Mouse (Mus musculus): ENCODE results near the gene Rita1. TPM values are rescaled to one million over a fixed set of nuclear protein-coding genes. Genes with fewer than 3 reads are reported as not detected.

The Rita1 gene
- polyA plus RNA-seq, 1 experiment from 2014 or later, result 16.8 TPM

DNA sequence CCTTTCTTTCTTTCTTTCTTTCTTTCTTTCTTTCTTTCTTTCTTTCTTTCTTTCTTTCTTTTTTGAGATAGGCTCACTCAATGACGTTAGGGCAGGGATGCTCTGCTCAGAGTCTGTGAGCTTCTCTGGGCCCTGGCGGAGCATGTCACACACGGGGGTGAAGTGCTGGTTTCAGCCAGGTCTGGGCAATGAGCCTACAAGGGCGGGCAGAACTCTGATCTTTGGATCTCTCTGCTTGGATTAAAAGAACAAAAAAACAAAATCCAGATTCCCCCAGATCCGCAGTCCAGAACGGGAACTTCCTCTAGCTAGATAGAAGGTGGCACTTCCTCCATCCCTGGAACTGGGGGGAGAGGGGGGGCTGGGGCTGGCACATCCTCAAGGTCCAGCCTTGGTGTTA, 33.5 kb upstream of the Rita1 start:
- H3K27me3 ChIP-seq, result peaks cover 54% of the 10 kb centered on the region
- no peak overlapping the region for H3K27ac ChIP-seq
- no peak overlapping the region for H3K9ac ChIP-seq
- no peak overlapping the region for H3K4me3 ChIP-seq
- H3K4me1 ChIP-seq, result peaks cover 10% of the 10 kb centered on the region
- no peaks in the 10 kb centered on the region for H3K9me3 ChIP-seq (replicated peaks)
- no peak overlapping the region for H3K4me2 ChIP-seq (replicated peaks)
- no peak for ATAC-seq (ENCODE audit: low FRiP score)
- no peaks in the 10 kb centered on the region for H3K36me3 ChIP-seq
- 72% methylated on average over 6 of the region's 6 CpGs for WGBS

DNA sequence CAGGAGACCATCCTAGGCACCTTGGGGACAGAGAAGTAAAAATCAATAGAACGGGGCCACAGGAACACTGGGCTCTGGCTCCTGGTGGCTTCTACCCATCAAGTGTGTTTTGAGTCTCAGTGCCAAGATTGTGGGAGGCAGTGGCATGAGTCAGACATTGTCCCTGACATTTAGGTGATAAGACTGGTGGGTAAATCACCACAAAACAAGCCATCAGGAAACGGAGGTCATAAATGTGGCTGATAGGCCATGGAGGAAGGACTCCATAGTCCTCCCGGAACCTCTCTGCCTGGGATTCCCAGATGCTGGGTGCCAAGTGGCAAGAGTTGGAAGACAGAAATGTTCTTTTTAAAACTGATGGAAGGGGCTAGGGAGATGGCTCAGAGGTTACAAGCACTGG, 31.8 kb upstream of the Rita1 start:
- H3K36me3 ChIP-seq, result no peaks in the 10 kb centered on the region
- H3K9ac ChIP-seq, result no peak overlapping the region
- WGBS, result 84% methylated on average over 3 of the region's 3 CpGs
- peaks cover 8% of the 10 kb centered on the region for H3K4me1 ChIP-seq
- H3K9me3 ChIP-seq (replicated peaks), result no peaks in the 10 kb centered on the region
- no peak overlapping the region for H3K4me3 ChIP-seq
- ATAC-seq (ENCODE audit: low FRiP score), result no peak
- no peak overlapping the region for H3K27ac ChIP-seq
- no peak overlapping the region for H3K4me2 ChIP-seq (replicated peaks)
- peaks cover 38% of the 10 kb centered on the region for H3K27me3 ChIP-seq

GRCm38 (mm10) chr5:120643365-120644085, 31.1 kb upstream of the Rita1 start:
- no peak overlapping the region for H3K4me3 ChIP-seq
- ATAC-seq (ENCODE audit: low FRiP score), result no peak
- no peak overlapping the region for H3K9ac ChIP-seq
- peaks cover under 1% of the 10 kb centered on the region for H3K4me1 ChIP-seq
- peaks cover 31% of the 10 kb centered on the region for H3K27me3 ChIP-seq
- no peak overlapping the region for H3K4me2 ChIP-seq (replicated peaks)
- no peaks in the 10 kb centered on the region for H3K9me3 ChIP-seq (replicated peaks)
- no peak overlapping the region for H3K27ac ChIP-seq
- 78% methylated on average over 14 of the region's 14 CpGs for WGBS
- H3K36me3 ChIP-seq, result no peaks in the 10 kb centered on the region

DNA sequence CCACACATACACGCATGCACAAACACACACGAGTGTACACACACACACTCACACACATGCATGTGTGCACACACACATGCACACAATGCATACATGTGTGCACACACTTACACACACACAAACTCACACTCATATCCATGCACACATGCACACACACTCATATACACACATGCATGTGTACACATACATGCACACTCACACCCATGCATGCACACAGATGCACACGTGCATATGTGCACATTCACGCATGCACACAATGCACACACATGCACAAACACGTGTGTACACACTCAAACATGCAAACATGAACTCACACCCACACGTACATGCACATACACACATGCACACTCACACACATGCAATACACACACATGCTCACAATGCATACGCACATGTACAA, 27.7 kb upstream of the Rita1 start:
- no peaks in the 10 kb centered on the region for H3K36me3 ChIP-seq
- no peak for ATAC-seq (ENCODE audit: low FRiP score)
- no peak overlapping the region for H3K4me3 ChIP-seq
- no peaks in the 10 kb centered on the region for H3K4me1 ChIP-seq
- WGBS, result 88% methylated on average over 7 of the region's 7 CpGs
- H3K4me2 ChIP-seq (replicated peaks), result no peak overlapping the region
- H3K9me3 ChIP-seq (replicated peaks), result no peaks in the 10 kb centered on the region
- H3K27ac ChIP-seq, result no peak overlapping the region
- peaks cover 5% of the 10 kb centered on the region; the same call in 1 of the 2 replicates for H3K27me3 ChIP-seq
- H3K9ac ChIP-seq, result no peak overlapping the region

DNA sequence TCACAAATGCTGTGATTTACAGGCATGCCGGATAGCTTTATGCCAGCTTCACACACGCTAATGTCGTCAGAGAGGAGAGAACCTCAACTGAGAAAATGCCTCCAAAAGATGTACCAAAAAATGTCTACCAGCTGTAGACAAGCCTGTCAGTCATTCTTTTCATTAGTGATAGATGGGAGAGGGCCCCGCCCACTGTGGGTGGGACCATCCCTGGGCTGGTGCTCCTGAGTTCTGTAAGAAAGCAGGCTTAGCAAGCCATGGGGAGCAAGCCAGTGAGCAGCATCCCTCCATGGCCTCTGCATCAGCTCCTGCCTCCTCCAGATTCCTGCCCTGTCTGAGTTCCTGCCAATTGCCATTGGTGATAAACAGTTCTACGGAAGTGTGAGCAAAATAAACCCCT, 23.2 kb upstream of the Rita1 start:
- Histone ChIP-seq H3K27me3 (peaks cover 17% of the 10 kb centered on the region; the same call in 1 of the 2 replicates), H3K9me3 (replicated peaks) (peaks cover 3% of the 10 kb centered on the region; the same call in 1 of the 2 replicates), H3K36me3 (no peaks in the 10 kb centered on the region), H3K9ac (no peak overlapping the region), H3K4me1 (peaks cover 5% of the 10 kb centered on the region; the same call in 1 of the 2 replicates), H3K4me2 (replicated peaks) (no peak overlapping the region), H3K27ac (no peak overlapping the region), H3K4me3 (no peak overlapping the region)
- WGBS, result 89% methylated on average over 5 of the region's 5 CpGs
- no peak for ATAC-seq (ENCODE audit: low FRiP score)

- H3K27ac ChIP-seq, result no peak overlapping the region
- H3K9ac ChIP-seq, result no peak overlapping the region
- peaks cover 5% of the 10 kb centered on the region; the same call in 1 of the 2 replicates for H3K4me1 ChIP-seq
- H3K36me3 ChIP-seq, result no peaks in the 10 kb centered on the region
- WGBS, result 46% methylated on average over 5 of the region's 5 CpGs
- peaks cover 3% of the 10 kb centered on the region; the same call in 1 of the 2 replicates for H3K9me3 ChIP-seq (replicated peaks)
- ATAC-seq (ENCODE audit: low FRiP score), result no peak
- no peak overlapping the region for H3K4me3 ChIP-seq
- peaks cover 25% of the 10 kb centered on the region for H3K27me3 ChIP-seq
- H3K4me2 ChIP-seq (replicated peaks), result no peak overlapping the region
Observed at GRCm38 (mm10) chr5:120634860-120635259, 22.5 kb upstream of the Rita1 start.

- WGBS, result 59% methylated on average over 9 of the region's 9 CpGs
- Histone ChIP-seq H3K27me3 (peaks cover 30% of the 10 kb centered on the region), H3K4me3 (no peak within 1 kb of the TSS), H3K4me1 (peaks cover 5% of the 10 kb centered on the region; the same call in 1 of the 2 replicates), H3K36me3 (no peaks in the 10 kb centered on the region), H3K9ac (no peak within 1 kb of the TSS), H3K4me2 (replicated peaks) (no peak within 1 kb of the TSS), H3K27ac (no peak within 1 kb of the TSS), H3K9me3 (replicated peaks) (peaks cover 3% of the 10 kb centered on the region; the same call in 1 of the 2 replicates)
- ATAC-seq (ENCODE audit: low FRiP score), result no peak
Observed at GRCm38 (mm10) chr5:120634131-120634530, 21.7 kb upstream of the Rita1 start, which contains the start of gene Cfap73. TSS of gene Cfap73 (minus strand) at chr5:120634235.

GRCm38 (mm10) chr5:120631892-120632291, 19.5 kb upstream of the Rita1 start:
- ATAC-seq (ENCODE audit: low FRiP score), result no peak
- no peak overlapping the region for H3K4me2 ChIP-seq (replicated peaks)
- 84% methylated on average over 5 of the region's 5 CpGs for WGBS
- H3K4me1 ChIP-seq, result peaks cover 17% of the 10 kb centered on the region
- H3K9me3 ChIP-seq (replicated peaks), result peaks cover 3% of the 10 kb centered on the region; the same call in 1 of the 2 replicates
- H3K4me3 ChIP-seq, result no peak overlapping the region
- peaks cover 14% of the 10 kb centered on the region for H3K36me3 ChIP-seq
- peaks cover 30% of the 10 kb centered on the region for H3K27me3 ChIP-seq
- no peak overlapping the region for H3K27ac ChIP-seq
- no peak overlapping the region for H3K9ac ChIP-seq

DNA sequence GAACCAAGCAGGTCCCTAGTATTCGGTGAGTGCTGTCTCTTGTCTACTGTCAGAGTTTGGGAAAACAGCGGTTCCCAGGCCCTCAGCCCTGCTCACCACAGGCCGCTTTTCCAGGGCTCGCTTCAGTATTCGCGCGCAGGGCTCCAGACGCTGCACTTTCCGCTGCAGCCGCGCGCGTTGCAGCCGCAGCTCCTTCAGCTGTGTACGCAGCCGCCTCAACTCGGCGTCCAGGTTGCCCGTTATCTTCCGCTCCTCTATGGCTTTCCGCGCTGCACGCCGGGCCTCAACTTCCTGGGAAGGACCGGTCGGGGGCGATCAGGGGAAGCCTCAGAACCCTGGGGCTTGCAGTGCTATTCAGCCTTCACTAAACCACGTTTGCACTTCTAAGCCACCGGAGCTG, 18.7 kb upstream of the Rita1 start:
- H3K36me3 ChIP-seq, result peaks cover 21% of the 10 kb centered on the region
- WGBS, result 13% methylated on average over 29 of the region's 29 CpGs
- no peak overlapping the region for H3K9ac ChIP-seq
- H3K27me3 ChIP-seq, result peaks cover 30% of the 10 kb centered on the region
- peak overlapping the region; percentile 9 for H3K4me3 ChIP-seq
- H3K27ac ChIP-seq, result no peak overlapping the region
- peak overlapping the region; percentile 35 for H3K4me2 ChIP-seq (replicated peaks)
- peaks cover 17% of the 10 kb centered on the region for H3K4me1 ChIP-seq
- ATAC-seq (ENCODE audit: low FRiP score), result no peak
- H3K9me3 ChIP-seq (replicated peaks), result peaks cover 3% of the 10 kb centered on the region; the same call in 1 of the 2 replicates

GRCm38 (mm10) chr5:120628624-120629023, 16.2 kb upstream of the Rita1 start:
- no peak overlapping the region for H3K4me2 ChIP-seq (replicated peaks)
- no peak for ATAC-seq (ENCODE audit: low FRiP score)
- H3K9ac ChIP-seq, result no peak overlapping the region
- H3K9me3 ChIP-seq (replicated peaks), result peaks cover 3% of the 10 kb centered on the region; the same call in 1 of the 2 replicates
- WGBS, result 70% methylated on average over 7 of the region's 7 CpGs
- H3K4me3 ChIP-seq, result no peak overlapping the region
- H3K27ac ChIP-seq, result no peak overlapping the region
- peaks cover 27% of the 10 kb centered on the region for H3K27me3 ChIP-seq
- H3K36me3 ChIP-seq, result peaks cover 46% of the 10 kb centered on the region
- peaks cover 12% of the 10 kb centered on the region for H3K4me1 ChIP-seq

DNA sequence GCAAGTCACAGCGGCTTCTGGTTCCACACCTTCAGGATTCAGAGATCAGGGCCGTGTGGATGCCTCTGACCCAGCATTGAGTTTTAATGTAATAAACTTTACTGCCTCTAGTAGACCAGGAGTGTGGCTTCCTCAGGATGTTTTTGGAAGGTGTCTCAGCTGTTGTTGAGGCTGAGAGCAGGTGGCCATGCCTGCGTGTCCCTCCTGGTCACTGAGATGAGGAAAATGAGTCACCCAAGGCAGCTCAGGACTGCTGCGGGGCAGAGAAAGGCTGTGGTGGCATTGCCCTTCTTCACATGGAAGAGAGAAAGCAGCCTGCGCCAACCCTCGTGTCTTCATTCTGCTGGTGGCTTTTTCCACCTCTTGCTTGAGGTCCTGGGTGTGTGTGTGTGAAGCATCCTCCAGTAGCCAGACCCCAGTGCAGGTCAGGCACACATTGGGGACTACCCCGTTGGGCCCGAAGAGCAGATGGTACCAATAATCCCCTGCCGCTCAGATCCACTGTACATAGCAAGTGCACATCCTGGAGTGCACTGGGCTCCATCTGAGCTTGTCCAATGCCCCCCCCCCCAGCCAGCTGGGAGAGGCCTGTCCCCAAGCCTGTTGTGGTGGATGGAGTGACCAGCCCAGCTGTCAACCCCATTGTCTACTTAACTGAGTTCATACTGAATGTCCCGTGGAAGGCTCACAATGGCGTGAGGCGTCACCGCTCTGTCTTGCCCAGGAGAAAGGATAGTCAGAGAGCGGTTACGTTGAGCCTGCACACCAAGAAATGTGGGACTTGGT, 15.3 kb upstream of the Rita1 start:
- peaks cover 56% of the 10 kb centered on the region for H3K36me3 ChIP-seq
- peaks cover 3% of the 10 kb centered on the region; the same call in 1 of the 2 replicates for H3K9me3 ChIP-seq (replicated peaks)
- 0 out of 2 replicates have a peak overlapping the region, but pooled peaks have one; percentile 8 for H3K9ac ChIP-seq
- peaks cover 27% of the 10 kb centered on the region for H3K27me3 ChIP-seq
- H3K4me3 ChIP-seq, result no peak overlapping the region
- H3K4me2 ChIP-seq (replicated peaks), result no peak overlapping the region
- peaks cover 12% of the 10 kb centered on the region for H3K4me1 ChIP-seq
- no peak overlapping the region for H3K27ac ChIP-seq
- ATAC-seq (ENCODE audit: low FRiP score), result no peak
- WGBS, result 76% methylated on average over 15 of the region's 15 CpGs

DNA sequence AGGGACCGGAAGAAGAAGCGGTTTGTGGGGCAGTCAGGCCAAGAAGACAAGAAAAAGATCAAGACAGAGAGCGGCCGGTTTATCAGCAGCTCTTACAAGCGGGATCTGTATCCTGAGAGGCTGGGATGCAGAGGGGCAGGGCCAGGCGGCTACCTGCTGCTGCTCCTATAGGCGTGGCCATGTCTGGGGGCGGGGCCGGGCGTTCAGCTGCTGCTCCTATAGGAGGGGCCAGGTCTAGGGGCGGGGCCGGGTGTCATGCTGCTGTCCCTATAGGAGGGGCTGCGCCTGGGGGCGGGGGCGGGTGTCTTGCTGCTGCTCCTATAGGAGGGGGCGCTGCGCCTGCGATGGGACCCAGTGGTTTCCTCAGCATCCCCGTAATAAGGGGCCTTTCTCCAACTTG, 14.0 kb upstream of the Rita1 start:
- Histone ChIP-seq H3K27ac (no peak overlapping the region), H3K27me3 (peaks cover 19% of the 10 kb centered on the region), H3K9ac (no peak overlapping the region), H3K4me1 (peaks cover 17% of the 10 kb centered on the region), H3K9me3 (replicated peaks) (no peaks in the 10 kb centered on the region), H3K4me3 (no peak overlapping the region), H3K4me2 (replicated peaks) (no peak overlapping the region), H3K36me3 (peaks cover 68% of the 10 kb centered on the region)
- 0 out of 2 replicates have a peak, but pooled peaks have one; percentile 41 for ATAC-seq (ENCODE audit: low FRiP score)
- 25% methylated on average over 19 of the region's 19 CpGs for WGBS

All from hindbrain, embryonic 12.5 days (tissue).